Mouse (Mus musculus) intestine, embryonic 14.5 days (tissue): ENCODE results near the gene Pgm3. TPM values are rescaled to one million over a fixed set of nuclear protein-coding genes. Genes with fewer than 3 reads are reported as not detected.
"Not testable (repeated sequence)": the region's sequence is repeated elsewhere in the genome, so short reads cannot be mapped to it uniquely, and the experiment has no call there.

Source experiments
- ATAC-seq: fragments of 200-750 bp; cut with Nextera tagmentation; replicated peaks from 2 replicates; pipeline ENCODE4 v1.8.0; 2017; ENCODE audit warnings: low read depth, moderate number of reproducible peaks, moderate TSS enrichment, moderate library complexity; ENCODE audit not compliant: low FRiP score, low TSS enrichment
- DNase-seq: peaks from one replicate; pipeline ENCODE4 v3.0.0-alpha.2; 2018; ENCODE audit warnings: low spot score
- H3K27ac ChIP-seq: fragments of 300-500 bp; sonication (generic); 2 replicates; pipeline ENCODE4 v1.5.1; 2014; ENCODE audit warnings: low read depth, mild to moderate bottlenecking, control low read depth
- H3K27me3 ChIP-seq: fragments of 300-500 bp; sonication (generic); replicated peaks from 2 replicates; pipeline ENCODE4 v1.6.1; 2014; ENCODE audit warnings: low read length, control low read depth; ENCODE audit not compliant: control insufficient read depth, insufficient read depth
- H3K36me3 ChIP-seq: fragments of 300-500 bp; sonication (generic); 2 replicates; pipeline ENCODE4 v1.6.1; 2014; ENCODE audit warnings: low read length, control low read depth; ENCODE audit not compliant: control insufficient read depth, insufficient read depth
- H3K4me1 ChIP-seq: fragments of 300-500 bp; sonication (generic); replicated peaks from 2 replicates; pipeline ENCODE4 v1.6.1; 2014; ENCODE audit warnings: low read length, control low read depth, mixed read lengths; ENCODE audit not compliant: control insufficient read depth, insufficient read depth
- H3K4me2 ChIP-seq: fragments of 300-500 bp; sonication (generic); 2 replicates; pipeline ENCODE4 v1.6.1; 2014; ENCODE audit warnings: low read length
- H3K4me3 ChIP-seq: fragments of 300-500 bp; sonication (generic); 2 replicates; pipeline ENCODE4 v1.5.1; 2014; ENCODE audit warnings: low read depth, low read length, control low read depth, mixed read lengths
- H3K9ac ChIP-seq: fragments of 300-500 bp; sonication (generic); 2 replicates; pipeline ENCODE4 v1.6.1; 2014; ENCODE audit warnings: mild to moderate bottlenecking, low read length
- H3K9me3 ChIP-seq: fragments of 300-500 bp; sonication (generic); 2 replicates; pipeline ENCODE4 v1.6.1; 2016; ENCODE audit warnings: low read length, control low read depth; ENCODE audit not compliant: control insufficient read depth
- WGBS: fragments of 180-500 bp; shearing (Covaris S2); extraction: QIAGEN DNeasy Blood & Tissue Kit; methylation state at CpG from one replicate; pipeline ENCODE4 v1.1.7; 2014; 5-methylcytosine and 5-hydroxymethylcytosine counted together
- polyA plus RNA-seq: library from polyadenylated mRNA; unstranded; fragments of >200 nt; fragmentation: Nextera tagmentation; extraction: Ambion mirVana; gene quantifications from 2 replicates; pipeline ENCODE4 v1.2.1, GENCODE M21; 2014

The Pgm3 gene
- polyA plus RNA-seq, 1 experiment from 2014 or later = 34.0 TPM

DNA sequence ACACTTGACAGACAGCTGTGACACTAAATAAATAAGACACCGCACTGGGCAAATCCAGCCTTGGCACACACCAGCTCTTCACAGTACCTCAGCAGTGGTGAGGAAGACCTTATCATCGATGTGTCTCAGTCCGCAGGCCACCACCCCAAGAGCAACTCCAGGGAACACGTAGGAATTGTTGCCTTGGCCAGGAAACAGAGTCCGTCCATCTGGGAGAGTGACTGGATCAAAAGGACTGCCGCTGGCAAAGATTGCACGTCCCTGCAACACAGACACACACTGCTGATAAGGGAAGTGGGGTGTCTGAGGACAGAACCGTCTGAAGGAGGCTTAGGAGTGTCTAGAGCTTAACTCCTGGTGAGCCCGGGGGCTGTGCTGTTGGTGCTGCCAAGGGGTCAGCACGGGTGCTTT lies 22.7 kb upstream of the Pgm3 start:
- not testable (repeated sequence) for H3K4me3 ChIP-seq, DNase-seq, H3K4me1 ChIP-seq, H3K36me3 ChIP-seq, H3K9me3 ChIP-seq, H3K27ac ChIP-seq, H3K4me2 ChIP-seq, H3K27me3 ChIP-seq, H3K9ac ChIP-seq
- peak; percentile 36; the same call in 1 of the 2 replicates for ATAC-seq
- WGBS = 47% methylated on average over 9 of the region's 10 CpGs

DNA sequence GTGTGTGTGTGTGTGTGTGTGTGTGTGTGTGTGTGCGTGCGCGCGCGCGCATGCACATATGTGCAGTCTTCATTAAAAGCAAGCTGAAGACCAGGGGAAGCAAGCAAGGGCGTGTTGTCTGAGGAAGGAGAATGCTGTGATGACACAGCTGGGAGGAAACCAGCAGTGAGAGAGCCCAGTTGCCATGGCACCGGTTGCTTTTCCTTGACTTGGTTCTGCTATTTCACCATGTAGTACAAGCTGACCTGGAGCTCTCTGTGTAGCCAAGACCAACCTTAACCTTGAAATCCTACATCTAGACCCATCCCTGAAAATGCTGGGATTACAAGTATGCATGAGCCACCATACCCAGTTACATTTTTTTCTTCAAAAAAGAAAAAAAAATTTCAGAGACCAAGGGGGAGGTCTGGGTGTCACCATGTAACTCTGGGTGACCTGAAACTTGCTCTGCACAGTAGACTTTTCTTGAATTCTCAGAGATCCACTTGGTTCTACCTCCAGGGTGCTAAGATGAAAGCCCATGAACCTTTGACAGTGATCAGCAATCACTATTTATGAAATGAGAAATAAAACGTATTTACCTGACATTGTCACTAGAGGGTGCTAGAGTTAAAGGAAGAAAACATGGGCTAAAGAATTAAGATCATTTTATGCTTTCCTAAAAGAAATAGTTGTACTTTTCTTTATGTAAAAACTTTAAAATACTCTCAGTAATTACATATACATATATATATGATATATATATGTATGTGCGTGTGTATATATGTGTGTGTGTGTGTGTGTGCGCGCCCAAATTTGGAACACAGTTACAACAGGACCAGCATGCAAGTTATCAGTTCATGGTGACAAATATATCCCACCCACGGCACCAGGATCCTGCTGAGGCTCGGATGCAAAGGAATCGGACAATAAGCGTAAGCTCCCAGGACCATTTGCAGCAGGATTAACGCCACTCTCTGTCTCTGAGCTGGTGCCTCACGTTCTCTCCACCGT lies 21.3 kb upstream of the Pgm3 start:
- Histone ChIP-seq H3K27me3 (no peaks in the 10 kb centered on the region), H3K4me3 (no peak overlapping the region), H3K27ac (no peak overlapping the region), H3K9me3 (no peaks in the 10 kb centered on the region), H3K9ac (no peak overlapping the region), H3K4me1 (no peaks in the 10 kb centered on the region), H3K4me2 (no peak overlapping the region), H3K36me3 (no peaks in the 10 kb centered on the region)
- 77% methylated on average over 19 of the region's 19 CpGs for WGBS
- ATAC-seq (no peak), DNase-seq (no peak)

- Histone ChIP-seq H3K9ac (no peak overlapping the region), H3K4me3 (no peak overlapping the region), H3K4me2 (no peak overlapping the region), H3K27ac (no peak overlapping the region), H3K4me1 (no peaks in the 10 kb centered on the region), H3K9me3 (no peaks in the 10 kb centered on the region), H3K36me3 (no peaks in the 10 kb centered on the region), H3K27me3 (no peaks in the 10 kb centered on the region)
- 89% methylated on average over 11 of the region's 11 CpGs for WGBS
- DNase-seq = no peak
- ATAC-seq = no peak
These were observed 15.6 kb upstream of the Pgm3 start for GRCm38 (mm10) chr9:86587019-86587795.

DNA sequence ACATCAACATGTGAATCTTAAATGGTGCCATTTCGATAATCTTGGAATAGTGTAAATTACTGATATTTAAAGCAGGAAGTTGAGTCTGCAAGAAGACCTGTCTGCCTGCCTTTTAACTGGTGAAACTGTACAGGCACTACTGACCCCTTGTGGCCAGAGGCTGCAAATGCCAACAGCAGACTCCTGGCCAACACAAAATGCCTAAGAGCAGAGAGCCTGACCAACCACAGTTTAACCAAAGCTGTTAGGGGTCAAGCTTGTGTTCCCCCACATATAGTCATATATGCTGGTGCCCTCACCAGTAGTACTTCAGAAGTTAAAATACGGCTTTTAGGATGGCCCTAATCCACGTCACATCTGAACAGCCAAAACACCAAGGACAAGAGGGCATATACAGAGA lies 12.1 kb upstream of the Pgm3 start:
- no peaks in the 10 kb centered on the region for H3K36me3 ChIP-seq
- peak; percentile 77 for DNase-seq

GRCm38 (mm10) chr9:86579657-86580056 lies 8.0 kb upstream of the Pgm3 start:
- ATAC-seq (no peak), DNase-seq (no peak)
- Histone ChIP-seq H3K9me3 (no peaks in the 10 kb centered on the region), H3K4me1 (no peaks in the 10 kb centered on the region), H3K27me3 (no peaks in the 10 kb centered on the region), H3K4me2 (no peak overlapping the region), H3K9ac (no peak overlapping the region), H3K27ac (no peak overlapping the region), H3K4me3 (no peak overlapping the region), H3K36me3 (no peaks in the 10 kb centered on the region)
- WGBS = 85% methylated on average over 10 of the region's 10 CpGs

More for the DNA sequence above, 12.1 kb upstream of the Pgm3 start:
- H3K9ac ChIP-seq = no peak overlapping the region
- no peak overlapping the region for H3K4me2 ChIP-seq
- no peak overlapping the region for H3K4me3 ChIP-seq
- WGBS = 58% methylated on average over 3 of the region's 3 CpGs
- H3K27ac ChIP-seq = no peak overlapping the region
- H3K27me3 ChIP-seq = no peaks in the 10 kb centered on the region
- H3K4me1 ChIP-seq = no peaks in the 10 kb centered on the region
- no peaks in the 10 kb centered on the region for H3K9me3 ChIP-seq
- 0 out of 2 replicates have a peak, but pooled peaks have one; percentile 43 for ATAC-seq

DNA sequence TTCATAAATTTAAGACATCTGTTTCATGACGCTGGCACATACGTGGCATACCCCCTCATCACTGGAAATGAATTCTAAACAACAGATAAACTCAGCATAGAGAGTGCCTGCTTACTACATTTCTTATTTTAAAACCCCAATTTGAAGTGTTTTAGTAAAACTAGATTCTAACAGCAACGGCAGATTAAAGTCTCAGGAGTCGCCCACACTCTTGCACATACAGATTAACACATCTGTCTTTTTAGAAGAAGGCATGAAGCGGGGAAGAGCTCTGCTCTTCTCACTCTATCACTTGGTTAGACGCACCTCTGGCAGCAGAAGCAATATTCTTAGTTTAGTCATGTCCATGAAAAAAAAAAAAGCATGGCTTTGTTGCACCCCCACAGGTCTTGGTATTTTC lies 3.5 kb upstream of the Pgm3 start:
- no peak for ATAC-seq
- Histone ChIP-seq H3K27ac (no peak overlapping the region), H3K4me1 (peaks cover 14% of the 10 kb centered on the region), H3K4me2 (no peak overlapping the region), H3K4me3 (no peak overlapping the region), H3K9ac (no peak overlapping the region), H3K9me3 (no peaks in the 10 kb centered on the region), H3K27me3 (0 out of 2 replicates have a peak, but pooled peaks cover 2% of the 10 kb centered on the region), H3K36me3 (no peaks in the 10 kb centered on the region)
- WGBS = 87% methylated on average over 6 of the region's 6 CpGs
- DNase-seq = no peak

GRCm38 (mm10) chr9:86573616-86574303 lies 2.1 kb upstream of the Pgm3 start:
- H3K36me3 ChIP-seq = peaks cover 5% of the 10 kb centered on the region; the same call in 1 of the 2 replicates
- 76% methylated on average over 20 of the region's 20 CpGs for WGBS
- no peak overlapping the region for H3K4me2 ChIP-seq
- ATAC-seq = no peak
- H3K27ac ChIP-seq = no peak overlapping the region
- no peaks in the 10 kb centered on the region for H3K9me3 ChIP-seq
- no peak overlapping the region for H3K9ac ChIP-seq
- no peak overlapping the region for H3K4me3 ChIP-seq
- 0 out of 2 replicates have a peak, but pooled peaks cover 2% of the 10 kb centered on the region for H3K27me3 ChIP-seq
- no peak for DNase-seq
- peaks cover 15% of the 10 kb centered on the region for H3K4me1 ChIP-seq

DNA sequence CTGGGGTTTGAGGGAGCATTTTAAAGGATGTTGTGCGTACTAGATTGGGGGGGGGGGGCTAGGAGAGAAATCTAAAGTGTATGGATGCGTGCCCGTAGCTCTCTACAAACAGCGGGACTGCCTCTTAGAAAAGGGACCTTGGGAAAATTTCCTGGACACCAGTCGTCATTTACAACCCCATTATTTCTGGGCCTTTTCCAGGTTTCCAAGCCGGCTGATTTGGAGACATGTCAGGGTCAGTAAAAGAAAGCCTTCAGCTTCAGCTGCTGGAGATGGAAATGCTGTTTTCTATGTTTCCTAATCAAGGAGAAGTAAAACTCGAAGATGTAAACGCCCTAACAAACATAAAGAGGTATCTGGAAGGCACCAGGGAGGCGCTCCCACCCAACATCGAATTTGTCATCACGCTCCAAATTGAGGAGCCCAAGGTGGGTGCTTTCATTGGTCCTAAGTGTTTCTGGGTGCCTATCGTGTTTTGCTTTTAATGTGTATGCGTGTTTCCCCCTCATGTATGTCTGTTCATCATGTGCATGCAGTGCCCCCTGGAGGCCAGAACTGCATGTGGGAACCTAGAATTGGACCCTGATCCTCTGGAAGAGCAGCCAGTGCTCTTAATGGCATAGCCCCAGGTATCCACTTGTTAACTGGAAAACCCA lies 1.1 kb upstream of the Pgm3 start:
- 9% methylated on average over 13 of the region's 13 CpGs for WGBS
- H3K4me3 ChIP-seq = peak overlapping the region; percentile 73
- no peak overlapping the region for H3K9ac ChIP-seq
- peaks cover 15% of the 10 kb centered on the region for H3K4me1 ChIP-seq
- H3K36me3 ChIP-seq = peaks cover 5% of the 10 kb centered on the region; the same call in 1 of the 2 replicates
- 0 out of 2 replicates have a peak, but pooled peaks cover 2% of the 10 kb centered on the region for H3K27me3 ChIP-seq
- DNase-seq (peak; percentile 88), ATAC-seq (no peak)
- H3K4me2 ChIP-seq = peak overlapping the region; percentile 99
- no peaks in the 10 kb centered on the region for H3K9me3 ChIP-seq
- no peak overlapping the region for H3K27ac ChIP-seq
